Mouse (Mus musculus) brain, embryonic 14.5 days (tissue): ENCODE measurements around the gene Rtn4rl1.
"Not testable (repeated sequence)": the region's sequence is repeated elsewhere in the genome, so short reads cannot be mapped to it uniquely, and the experiment has no call there.

Experiments used
- CTCF ChIP-seq: fragments of 200-500 bp; IDR thresholded peaks from 2 replicates; pipeline ENCODE4 v1.5.1; 2012; ENCODE audit warnings: inconsistent platforms, mild to moderate bottlenecking, moderate library complexity, borderline replicate concordance; ENCODE audit not compliant: insufficient read depth, insufficient read length; ENCODE audit errors: extremely low read depth
- POLR2A ChIP-seq: fragments of 200-500 bp; IDR thresholded peaks from 2 replicates; pipeline ENCODE4 v1.6.1; 2012; ENCODE audit warnings: mild to moderate bottlenecking, inconsistent platforms, borderline replicate concordance; ENCODE audit not compliant: poor library complexity, insufficient read depth, insufficient read length, severe bottlenecking; ENCODE audit errors: extremely low read depth

- not testable (repeated sequence) for TF ChIP-seq POLR2A, CTCF
Observed at GRCm38 (mm10) chr11:75174574-75174973, 19.0 kb upstream of the Rtn4rl1 start.
